Mouse (Mus musculus) midbrain, embryonic 12.5 days (tissue): ENCODE measurements around the gene Xxylt1. TPM values are rescaled to one million over a fixed set of nuclear protein-coding genes. Genes with fewer than 3 reads are reported as not detected.

Experiments
- ATAC-seq: fragments of 200-750 bp; cut with Nextera tagmentation; 2 replicates; pipeline ENCODE4 v1.8.0; 2017; ENCODE audit warnings: low read depth, moderate TSS enrichment, moderate library complexity; ENCODE audit not compliant: low FRiP score
- H3K27ac ChIP-seq: fragments of 300-500 bp; sonication (generic); replicated peaks from 2 replicates; pipeline ENCODE4 v1.5.1; 2016; ENCODE audit warnings: mild to moderate bottlenecking
- H3K27me3 ChIP-seq: fragments of 300-500 bp; sonication (generic); 2 replicates; pipeline ENCODE4 v1.6.1; 2016; ENCODE audit warnings: mild to moderate bottlenecking
- H3K36me3 ChIP-seq: fragments of 300-500 bp; sonication (generic); 2 replicates; pipeline ENCODE4 v1.6.1; 2016
- H3K4me1 ChIP-seq: fragments of 300-500 bp; sonication (generic); 2 replicates; pipeline ENCODE4 v1.6.1; 2016
- H3K4me2 ChIP-seq: fragments of 300-500 bp; sonication (generic); replicated peaks from 2 replicates; pipeline ENCODE4 v1.6.1; 2016; ENCODE audit warnings: mild to moderate bottlenecking, moderate library complexity
- H3K4me3 ChIP-seq: fragments of 300-500 bp; sonication (generic); 2 replicates; pipeline ENCODE4 v1.5.1; 2016; ENCODE audit warnings: mild to moderate bottlenecking
- H3K9ac ChIP-seq: fragments of 300-500 bp; sonication (generic); replicated peaks from 2 replicates; pipeline ENCODE4 v1.6.1; 2016; ENCODE audit warnings: mild to moderate bottlenecking, moderate library complexity
- H3K9me3 ChIP-seq: fragments of 300-500 bp; sonication (generic); 2 replicates; pipeline ENCODE4 v1.6.1; 2016; ENCODE audit warnings: mild to moderate bottlenecking
- whole genome bisulfite sequencing: fragments of 180-500 bp; shearing (Covaris S2); methylation state at CpG from one replicate; pipeline ENCODE4 v1.1.7; 2016; 5-methylcytosine and 5-hydroxymethylcytosine counted together
- polyA plus RNA-seq: library from polyadenylated mRNA; unstranded; fragments of >200 nt; fragmentation: Nextera tagmentation; extraction: Ambion mirVana; gene quantifications from 2 replicates; pipeline ENCODE4 v1.2.1, GENCODE M21; 2016

Xxylt1 gene
- polyA plus RNA-seq, 1 experiment from 2014 or later, result 13.9 TPM

DNA sequence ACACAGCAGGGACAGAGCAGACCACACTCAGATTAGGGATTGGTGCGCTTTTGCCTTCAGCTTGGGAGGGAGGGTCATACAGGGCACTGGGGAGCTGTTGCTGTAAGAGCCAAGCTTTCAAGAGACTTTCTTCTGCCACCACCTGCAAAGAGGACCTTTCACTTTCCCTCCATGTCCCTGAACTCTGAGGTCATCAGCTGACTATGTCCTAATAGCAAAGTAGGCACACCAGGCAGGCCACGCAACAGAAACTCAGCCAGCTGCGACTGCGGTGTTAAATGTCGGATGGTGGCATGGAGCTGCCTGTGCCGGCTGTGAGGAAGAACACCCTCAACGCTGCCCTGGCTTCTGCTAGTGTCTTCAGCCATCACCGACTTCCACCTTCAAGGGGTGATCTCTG is 120.1 kb downstream of the Xxylt1 start:
- no peak overlapping the region for H3K4me2 ChIP-seq
- H3K9me3 ChIP-seq, result no peaks in the 10 kb centered on the region
- H3K4me3 ChIP-seq, result no peak overlapping the region
- H3K9ac ChIP-seq, result no peak overlapping the region
- H3K27me3 ChIP-seq, result no peaks in the 10 kb centered on the region
- no peaks in the 10 kb centered on the region for H3K4me1 ChIP-seq
- no peak for ATAC-seq
- no peaks in the 10 kb centered on the region for H3K36me3 ChIP-seq
- WGBS, result 80% methylated on average over 8 of the region's 8 CpGs
- H3K27ac ChIP-seq, result no peak overlapping the region

GRCm38 (mm10) chr16:30960266-30960665 is 121.0 kb downstream of the Xxylt1 start:
- Histone ChIP-seq H3K27ac (no peak overlapping the region), H3K9ac (no peak overlapping the region), H3K27me3 (no peaks in the 10 kb centered on the region), H3K4me3 (no peak overlapping the region), H3K4me2 (no peak overlapping the region), H3K9me3 (no peaks in the 10 kb centered on the region), H3K36me3 (no peaks in the 10 kb centered on the region), H3K4me1 (no peaks in the 10 kb centered on the region)
- no peak for ATAC-seq
- 97% methylated on average over 4 of the region's 4 CpGs for WGBS

GRCm38 (mm10) chr16:30959692-30960091 is 121.5 kb downstream of the Xxylt1 start:
- H3K4me3 ChIP-seq, result no peak overlapping the region
- H3K9ac ChIP-seq, result no peak overlapping the region
- H3K36me3 ChIP-seq, result no peaks in the 10 kb centered on the region
- H3K4me1 ChIP-seq, result no peaks in the 10 kb centered on the region
- H3K4me2 ChIP-seq, result no peak overlapping the region
- no peaks in the 10 kb centered on the region for H3K27me3 ChIP-seq
- H3K9me3 ChIP-seq, result no peaks in the 10 kb centered on the region
- no peak overlapping the region for H3K27ac ChIP-seq
- 95% methylated on average over 12 of the region's 12 CpGs for WGBS
- ATAC-seq, result no peak

- no peak for ATAC-seq
- WGBS, result 92% methylated on average over 8 of the region's 8 CpGs
- no peak overlapping the region for H3K4me2 ChIP-seq
Observed at GRCm38 (mm10) chr16:30956141-30956540, 125.1 kb downstream of the Xxylt1 start.

DNA sequence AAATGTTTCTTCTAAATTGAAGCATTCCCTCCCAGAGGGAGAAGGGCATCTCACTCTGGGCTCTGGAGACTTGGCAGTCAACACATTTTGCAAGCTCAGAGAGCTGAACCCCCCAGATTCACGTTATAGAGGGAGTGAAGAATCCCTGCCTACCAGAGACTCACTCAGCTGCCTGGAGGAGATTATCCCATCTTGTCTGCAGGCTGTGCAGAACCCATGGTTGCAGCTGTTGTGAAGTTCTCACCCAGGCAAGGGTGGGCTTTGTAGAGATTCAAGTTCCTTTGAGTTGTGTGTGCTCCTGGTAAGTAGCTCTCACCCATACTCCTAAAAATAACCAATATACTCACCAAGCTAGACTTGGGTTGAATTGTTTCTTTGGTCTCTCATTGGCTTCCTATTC is 132.6 kb downstream of the Xxylt1 start:
- WGBS, result 87% methylated on average over 1 of the region's 1 CpGs
- no peak for ATAC-seq

More at GRCm38 (mm10) chr16:30956141-30956540, 125.1 kb downstream of the Xxylt1 start:
- Histone ChIP-seq H3K4me3 (no peak overlapping the region), H3K9me3 (no peaks in the 10 kb centered on the region), H3K36me3 (no peaks in the 10 kb centered on the region), H3K27ac (no peak overlapping the region), H3K27me3 (no peaks in the 10 kb centered on the region), H3K4me1 (no peaks in the 10 kb centered on the region), H3K9ac (no peak overlapping the region)

GRCm38 (mm10) chr16:30948216-30948615 is 133.0 kb downstream of the Xxylt1 start:
- no peaks in the 10 kb centered on the region for H3K27me3 ChIP-seq
- 0 out of 2 replicates have a peak, but pooled peaks cover 3% of the 10 kb centered on the region for H3K9me3 ChIP-seq
- H3K9ac ChIP-seq, result no peak overlapping the region
- H3K4me3 ChIP-seq, result no peak overlapping the region
- H3K27ac ChIP-seq, result no peak overlapping the region
- no peak overlapping the region for H3K4me2 ChIP-seq
- WGBS, result 88% methylated on average over 4 of the region's 4 CpGs
- no peak for ATAC-seq
- H3K4me1 ChIP-seq, result no peaks in the 10 kb centered on the region
- H3K36me3 ChIP-seq, result peaks cover 3% of the 10 kb centered on the region; the same call in 1 of the 2 replicates

More for the DNA sequence above, 132.6 kb downstream of the Xxylt1 start:
- Histone ChIP-seq H3K4me2 (no peak overlapping the region), H3K9me3 (0 out of 2 replicates have a peak, but pooled peaks cover 3% of the 10 kb centered on the region), H3K27ac (no peak overlapping the region), H3K27me3 (no peaks in the 10 kb centered on the region), H3K4me1 (no peaks in the 10 kb centered on the region), H3K36me3 (peaks cover 3% of the 10 kb centered on the region; the same call in 1 of the 2 replicates), H3K9ac (no peak overlapping the region), H3K4me3 (no peak overlapping the region)

- H3K27me3 ChIP-seq, result no peaks in the 10 kb centered on the region
- no peak for ATAC-seq
- no peak overlapping the region for H3K4me3 ChIP-seq
- 0 out of 2 replicates have a peak, but pooled peaks cover 3% of the 10 kb centered on the region for H3K9me3 ChIP-seq
- H3K27ac ChIP-seq, result no peak overlapping the region
- 82% methylated on average over 8 of the region's 8 CpGs for WGBS
- H3K4me2 ChIP-seq, result no peak overlapping the region
- no peak overlapping the region for H3K9ac ChIP-seq
- H3K4me1 ChIP-seq, result peaks cover 3% of the 10 kb centered on the region; the same call in 1 of the 2 replicates
- H3K36me3 ChIP-seq, result peaks cover 3% of the 10 kb centered on the region; the same call in 1 of the 2 replicates
Observed at GRCm38 (mm10) chr16:30944886-30945285, 136.3 kb downstream of the Xxylt1 start.

DNA sequence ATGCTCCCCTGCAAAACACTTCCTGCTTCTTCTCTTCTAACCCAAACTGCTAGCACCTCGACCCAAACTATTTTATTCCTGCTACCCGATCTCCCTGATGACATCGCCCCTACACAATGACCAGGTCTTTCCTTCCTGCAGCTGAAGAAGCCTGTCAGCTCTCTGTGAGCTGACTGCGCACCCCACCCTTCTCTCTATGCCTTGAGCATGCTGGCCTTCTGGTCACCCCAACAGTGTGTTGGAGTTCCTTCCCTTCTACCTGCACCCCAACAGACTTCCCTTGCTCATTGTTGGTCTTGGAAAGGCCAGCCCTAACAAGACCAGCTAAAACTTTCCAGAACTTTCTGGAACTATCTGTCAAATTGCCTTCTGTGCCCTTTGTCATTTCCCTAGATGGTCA is 137.3 kb downstream of the Xxylt1 start:
- peaks cover 6% of the 10 kb centered on the region; the same call in 1 of the 2 replicates for H3K4me1 ChIP-seq
- 88% methylated on average over 4 of the region's 4 CpGs for WGBS
- ATAC-seq, result no peak

GRCm38 (mm10) chr16:30940699-30941098 is 140.5 kb downstream of the Xxylt1 start:
- no peak overlapping the region for H3K9ac ChIP-seq

More for the DNA sequence above, 137.3 kb downstream of the Xxylt1 start:
- no peak overlapping the region for H3K4me2 ChIP-seq
- no peak overlapping the region for H3K9ac ChIP-seq
- peaks cover 3% of the 10 kb centered on the region; the same call in 1 of the 2 replicates for H3K36me3 ChIP-seq
- 0 out of 2 replicates have a peak, but pooled peaks cover 3% of the 10 kb centered on the region for H3K9me3 ChIP-seq
- no peaks in the 10 kb centered on the region for H3K27me3 ChIP-seq
- H3K4me3 ChIP-seq, result no peak overlapping the region
- no peak overlapping the region for H3K27ac ChIP-seq

GRCm38 (mm10) chr16:30939903-30940302 is 141.3 kb downstream of the Xxylt1 start:
- Histone ChIP-seq H3K27me3 (no peaks in the 10 kb centered on the region), H3K27ac (no peak overlapping the region), H3K9me3 (no peaks in the 10 kb centered on the region), H3K4me3 (no peak overlapping the region), H3K9ac (no peak overlapping the region), H3K36me3 (no peaks in the 10 kb centered on the region), H3K4me1 (peaks cover 6% of the 10 kb centered on the region; the same call in 1 of the 2 replicates), H3K4me2 (no peak overlapping the region)
- WGBS, result 1% methylated on average over 3 of the region's 3 CpGs
- ATAC-seq, result no peak

More at GRCm38 (mm10) chr16:30940699-30941098, 140.5 kb downstream of the Xxylt1 start:
- Histone ChIP-seq H3K9me3 (no peaks in the 10 kb centered on the region), H3K27ac (no peak overlapping the region), H3K36me3 (no peaks in the 10 kb centered on the region), H3K4me3 (no peak overlapping the region), H3K27me3 (no peaks in the 10 kb centered on the region), H3K4me2 (no peak overlapping the region), H3K4me1 (peaks cover 6% of the 10 kb centered on the region; the same call in 1 of the 2 replicates)
- 75% methylated on average over 2 of the region's 2 CpGs for WGBS
- ATAC-seq, result no peak

DNA sequence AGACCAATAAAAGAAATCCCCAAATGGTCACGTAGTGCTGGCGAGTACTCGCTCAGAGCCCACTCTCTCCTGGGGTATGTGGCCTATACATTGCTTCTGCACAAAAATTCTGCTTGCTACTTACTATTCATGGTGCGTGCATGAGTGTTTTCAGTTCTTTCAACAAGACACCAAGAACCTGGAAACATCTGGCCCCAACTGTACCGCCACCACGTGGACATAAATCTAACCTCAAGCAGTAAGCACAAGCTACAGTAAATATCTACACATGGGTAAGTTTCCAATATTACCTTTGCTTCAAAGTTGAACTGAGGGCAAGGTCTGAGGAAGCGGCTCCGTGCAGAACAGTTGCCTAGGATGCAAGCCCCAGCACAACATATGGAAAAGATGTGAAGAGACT is 142.0 kb downstream of the Xxylt1 start:
- no peak for ATAC-seq
- Histone ChIP-seq H3K4me2 (no peak overlapping the region), H3K4me3 (no peak overlapping the region), H3K9me3 (no peaks in the 10 kb centered on the region), H3K9ac (no peak overlapping the region), H3K4me1 (peaks cover 6% of the 10 kb centered on the region; the same call in 1 of the 2 replicates), H3K27ac (no peak overlapping the region), H3K36me3 (no peaks in the 10 kb centered on the region), H3K27me3 (no peaks in the 10 kb centered on the region)
- 79% methylated on average over 8 of the region's 8 CpGs for WGBS

DNA sequence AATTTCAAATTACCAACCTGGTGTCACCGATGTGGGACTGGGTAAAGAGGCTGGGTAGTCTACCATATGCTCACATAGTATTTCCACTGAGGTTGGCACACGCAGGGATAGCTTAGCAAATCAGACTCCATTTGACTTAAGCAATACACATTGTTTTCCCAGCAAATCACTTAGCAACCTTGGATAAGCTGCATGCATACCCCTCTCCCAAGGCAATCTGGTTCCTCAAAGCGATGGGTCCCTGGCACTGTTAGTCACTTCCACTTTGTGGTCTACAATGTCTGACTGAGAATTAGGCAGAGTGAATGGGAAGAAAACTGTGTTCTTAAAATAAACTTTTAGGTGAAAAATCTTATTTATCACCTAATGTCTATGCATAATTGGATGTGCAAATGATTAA is 142.6 kb downstream of the Xxylt1 start:
- Histone ChIP-seq H3K27ac (no peak overlapping the region), H3K27me3 (no peaks in the 10 kb centered on the region), H3K36me3 (no peaks in the 10 kb centered on the region), H3K4me2 (no peak overlapping the region), H3K4me1 (peaks cover 6% of the 10 kb centered on the region; the same call in 1 of the 2 replicates), H3K9ac (no peak overlapping the region), H3K9me3 (no peaks in the 10 kb centered on the region), H3K4me3 (no peak overlapping the region)
- 80% methylated on average over 3 of the region's 3 CpGs for WGBS
- no peak for ATAC-seq

- Histone ChIP-seq H3K36me3 (no peaks in the 10 kb centered on the region), H3K4me1 (peaks cover 6% of the 10 kb centered on the region; the same call in 1 of the 2 replicates), H3K27ac (no peak overlapping the region), H3K9me3 (no peaks in the 10 kb centered on the region), H3K4me3 (no peak overlapping the region), H3K27me3 (no peaks in the 10 kb centered on the region), H3K4me2 (no peak overlapping the region), H3K9ac (no peak overlapping the region)
- WGBS, result 90% methylated on average over 3 of the region's 3 CpGs
- ATAC-seq, result no peak
Observed at GRCm38 (mm10) chr16:30937665-30938064, 143.6 kb downstream of the Xxylt1 start.
